In genomic region chr1:135531081-135531480, GRCm38 (mm10) we compare ENCODE assay signal across 10 mouse cellular contexts.
A peak's percentile ranks its signal among the peaks of the same experiment; 100 is the strongest.
DNase-seq lines count a peak whose midpoint lies in the region; ATAC-seq and TF ChIP-seq lines count a peak whose summit lies in the region.
"Had no signal": no experiment of that assay in that cellular context is flagged by ENCODE, and none has a peak within 500 bp of the region (broad histone marks: within the 10 kb centered on the region; RNA-seq: fewer than 3 reads in every experiment).

No protein-coding gene starts in this region.

- H3K4me3 ChIP-seq in hindbrain, postnatal 0 days (ENCODE audit: low read length) = no peak overlapping the region
- no peak overlapping the region for H3K4me3 ChIP-seq in hindbrain, embryonic 12.5 days
- H3K4me3 ChIP-seq in intestine, embryonic 16.5 days (ENCODE audit: low read length) = no peak overlapping the region
- H3K4me3 ChIP-seq: forebrain, embryonic 15.5 days had no signal

- 36% methylated on average over 10 of the region's 10 CpGs for WGBS in hindbrain, postnatal 0 days
- WGBS in hindbrain, embryonic 12.5 days = 69% methylated on average over 10 of the region's 10 CpGs
- 46% methylated on average over 10 of the region's 10 CpGs for WGBS in intestine, embryonic 16.5 days

- peak; percentile 52 for DNase-seq in hindbrain, postnatal 0 days (ENCODE audit: low spot score)
- DNase-seq in NIH3T3 (ENCODE audit: low read depth) = peak; percentile 44
- DNase-seq in gastrocnemius, postnatal 25 days = peak; percentile 88
- DNase-seq in embryo, embryonic 10 days (ENCODE audit: low spot score) = no peak
- no peak for DNase-seq in right cerebral cortex, postnatal 10 days (ENCODE audit: low spot score in 2 of 2)
- DNase-seq: thymus, postnatal 14 days had no signal

- ATAC-seq in hindbrain, postnatal 0 days = peak; percentile 82
- no peak for ATAC-seq in hindbrain, embryonic 12.5 days (ENCODE audit: low FRiP score)
- ATAC-seq in intestine, embryonic 16.5 days = peak; percentile 68
- no peak for ATAC-seq in megakaryocyte-erythroid progenitor cell, adult 5-6 weeks (replicated peaks; ENCODE audit: low FRiP score, low TSS enrichment, poor library complexity, severe bottlenecking)

- H3K4me2 ChIP-seq in hindbrain, postnatal 0 days (ENCODE audit: low read depth, low read length) = no peak overlapping the region
- no peak overlapping the region for H3K4me2 ChIP-seq in hindbrain, embryonic 12.5 days (replicated peaks)
- H3K4me2 ChIP-seq in intestine, embryonic 16.5 days (ENCODE audit: low read depth, low read length) = no peak overlapping the region
- H3K4me2 ChIP-seq: forebrain, embryonic 15.5 days had no signal

- H3K36me3 ChIP-seq in hindbrain, postnatal 0 days (ENCODE audit: insufficient read depth, low read length) = peaks cover 24% of the 10 kb centered on the region
- H3K36me3 ChIP-seq in hindbrain, embryonic 12.5 days = peaks cover 38% of the 10 kb centered on the region
- H3K36me3 ChIP-seq in intestine, embryonic 16.5 days (ENCODE audit: control insufficient read depth, insufficient read depth, low read length) = no peaks in the 10 kb centered on the region

- H3K9me3 ChIP-seq in hindbrain, postnatal 0 days (ENCODE audit: low read length) = no peaks in the 10 kb centered on the region
- H3K9me3 ChIP-seq in hindbrain, embryonic 12.5 days (replicated peaks) = no peaks in the 10 kb centered on the region
- no peaks in the 10 kb centered on the region for H3K9me3 ChIP-seq in intestine, embryonic 16.5 days (ENCODE audit: control insufficient read depth, low read length)
- H3K9me3 ChIP-seq: forebrain, embryonic 15.5 days had no signal

- TF ChIP-seq CTCF in hindbrain, postnatal 0 days (IDR thresholded peaks at IDR 0.05; ENCODE audit: low read depth) = no peak

- no peaks in the 10 kb centered on the region for H3K27me3 ChIP-seq in hindbrain, postnatal 0 days (ENCODE audit: insufficient read depth, low read length)
- H3K27me3 ChIP-seq in hindbrain, embryonic 12.5 days = no peaks in the 10 kb centered on the region
- no peaks in the 10 kb centered on the region for H3K27me3 ChIP-seq in intestine, embryonic 16.5 days (replicated peaks; ENCODE audit: control insufficient read depth, insufficient read depth, low read length)
- H3K27me3 ChIP-seq: forebrain, embryonic 15.5 days had no signal

- no peak overlapping the region for H3K27ac ChIP-seq in hindbrain, postnatal 0 days
- H3K27ac ChIP-seq in hindbrain, embryonic 12.5 days = no peak overlapping the region
- peak overlapping the region; percentile 75 for H3K27ac ChIP-seq in intestine, embryonic 16.5 days (ENCODE audit: low read length)
- H3K27ac ChIP-seq: forebrain, embryonic 15.5 days had no signal

- H3K9ac ChIP-seq in hindbrain, postnatal 0 days (replicated peaks; ENCODE audit: low read length) = no peak overlapping the region
- no peak overlapping the region for H3K9ac ChIP-seq in hindbrain, embryonic 12.5 days
- H3K9ac ChIP-seq in intestine, embryonic 16.5 days (ENCODE audit: low read depth, low read length) = peak overlapping the region; percentile 30; the same call in 1 of the 2 replicates
- H3K9ac ChIP-seq: forebrain, embryonic 15.5 days had no signal

- H3K4me1 ChIP-seq in hindbrain, postnatal 0 days (ENCODE audit: insufficient read depth, low read length) = no peaks in the 10 kb centered on the region
- peaks cover 5% of the 10 kb centered on the region; the same call in 1 of the 2 replicates for H3K4me1 ChIP-seq in hindbrain, embryonic 12.5 days
- H3K4me1 ChIP-seq in intestine, embryonic 16.5 days (ENCODE audit: control insufficient read depth, insufficient read depth, low read length) = peaks cover 28% of the 10 kb centered on the region
- H3K4me1 ChIP-seq: forebrain, embryonic 15.5 days had no signal

Comparison
In these comparisons a context has a peak if more than half of its experiments do, and no peak if none do; other contexts are left out.
1. ATAC-seq: peak in hindbrain, postnatal 0 days (single experiment) and intestine, embryonic 16.5 days (single experiment); none in hindbrain, embryonic 12.5 days (single experiment) and megakaryocyte-erythroid progenitor cell, adult 5-6 weeks (single experiment).
2. DNase-seq: peak in hindbrain, postnatal 0 days (single experiment), NIH3T3 (single experiment) and gastrocnemius, postnatal 25 days (single experiment); none in embryo, embryonic 10 days (single experiment) and right cerebral cortex, postnatal 10 days (0 of 2).